Mouse (Mus musculus) liver, embryonic 12.5 days (tissue): ENCODE results near the gene Nhsl1. TPM values are rescaled to one million over a fixed set of nuclear protein-coding genes. Genes with fewer than 3 reads are reported as not detected.

ENCODE experiments used
- ATAC-seq: fragments of 200-750 bp; cut with Nextera tagmentation; 2 replicates; pipeline ENCODE4 v1.8.0; 2017; ENCODE audit warnings: moderate number of reproducible peaks, mild to moderate bottlenecking, moderate library complexity
- H3K27ac ChIP-seq: fragments of 300-500 bp; sonication (generic); 2 replicates; pipeline ENCODE4 v1.5.1; 2016; ENCODE audit warnings: mild to moderate bottlenecking
- H3K27me3 ChIP-seq: fragments of 300-500 bp; sonication (generic); replicated peaks from 2 replicates; pipeline ENCODE4 v1.6.1; 2016; ENCODE audit warnings: mild to moderate bottlenecking, moderate library complexity
- H3K36me3 ChIP-seq: fragments of 300-500 bp; sonication (generic); 2 replicates; pipeline ENCODE4 v1.6.1; 2016; ENCODE audit warnings: mild to moderate bottlenecking, moderate library complexity
- H3K4me1 ChIP-seq: fragments of 300-500 bp; sonication (generic); 2 replicates; pipeline ENCODE4 v1.6.1; 2016
- H3K4me2 ChIP-seq: fragments of 300-500 bp; sonication (generic); 2 replicates; pipeline ENCODE4 v1.6.1; 2016; ENCODE audit warnings: mild to moderate bottlenecking, moderate library complexity
- H3K4me3 ChIP-seq: fragments of 300-500 bp; sonication (generic); 2 replicates; pipeline ENCODE4 v1.5.1; 2016; ENCODE audit warnings: mild to moderate bottlenecking, moderate library complexity
- H3K9ac ChIP-seq: fragments of 300-500 bp; sonication (generic); 2 replicates; pipeline ENCODE4 v1.6.1; 2016; ENCODE audit warnings: mild to moderate bottlenecking, moderate library complexity
- H3K9me3 ChIP-seq: fragments of 300-500 bp; sonication (generic); replicated peaks from 2 replicates; pipeline ENCODE4 v1.6.1; 2016; ENCODE audit warnings: mild to moderate bottlenecking, moderate library complexity
- WGBS: fragments of 180-500 bp; shearing (Covaris S2); methylation state at CpG from one replicate; pipeline ENCODE4 v1.1.7; 2016; ENCODE audit not compliant: insufficient replicate concordance; 5-methylcytosine and 5-hydroxymethylcytosine counted together
- polyA plus RNA-seq: library from polyadenylated mRNA; unstranded; fragments of >200 nt; fragmentation: Nextera tagmentation; extraction: Ambion mirVana; gene quantifications from 2 replicates; pipeline ENCODE4 v1.2.1, GENCODE M21; 2016

The Nhsl1 gene
- polyA plus RNA-seq, 1 experiment from 2014 or later: 0.97 TPM

GRCm38 (mm10) chr10:18329096-18330038, 10.6 kb downstream of the Nhsl1 start:
- H3K27me3 ChIP-seq: peaks cover 6% of the 10 kb centered on the region; the same call in 1 of the 2 replicates
- H3K4me3 ChIP-seq: peak overlapping the region; percentile 18
- ATAC-seq: no peak
- 0 out of 2 replicates have a peak overlapping the region, but pooled peaks have one; percentile 1 for H3K27ac ChIP-seq
- no peaks in the 10 kb centered on the region for H3K9me3 ChIP-seq
- no peak overlapping the region for H3K9ac ChIP-seq
- 8% methylated on average over 22 of the region's 23 CpGs for WGBS
- no peaks in the 10 kb centered on the region for H3K36me3 ChIP-seq
- peaks cover 10% of the 10 kb centered on the region for H3K4me1 ChIP-seq
- H3K4me2 ChIP-seq: peak overlapping the region; percentile 58

GRCm38 (mm10) chr10:18330445-18330844, 11.7 kb downstream of the Nhsl1 start:
- Histone ChIP-seq H3K27ac (no peak overlapping the region), H3K4me1 (peaks cover 10% of the 10 kb centered on the region), H3K4me2 (no peak overlapping the region), H3K9me3 (no peaks in the 10 kb centered on the region), H3K9ac (no peak overlapping the region), H3K27me3 (peaks cover 6% of the 10 kb centered on the region; the same call in 1 of the 2 replicates), H3K36me3 (no peaks in the 10 kb centered on the region), H3K4me3 (no peak overlapping the region)
- 68% methylated on average over 5 of the region's 5 CpGs for WGBS
- ATAC-seq: no peak

GRCm38 (mm10) chr10:18333575-18333974, 14.8 kb downstream of the Nhsl1 start:
- H3K36me3 ChIP-seq: no peaks in the 10 kb centered on the region
- no peak for ATAC-seq
- H3K9ac ChIP-seq: no peak overlapping the region
- H3K9me3 ChIP-seq: no peaks in the 10 kb centered on the region
- H3K27ac ChIP-seq: no peak overlapping the region
- peaks cover 3% of the 10 kb centered on the region; the same call in 1 of the 2 replicates for H3K27me3 ChIP-seq
- H3K4me1 ChIP-seq: peaks cover 10% of the 10 kb centered on the region
- WGBS: 49% methylated on average over 4 of the region's 4 CpGs
- no peak overlapping the region for H3K4me2 ChIP-seq
- H3K4me3 ChIP-seq: no peak overlapping the region

DNA sequence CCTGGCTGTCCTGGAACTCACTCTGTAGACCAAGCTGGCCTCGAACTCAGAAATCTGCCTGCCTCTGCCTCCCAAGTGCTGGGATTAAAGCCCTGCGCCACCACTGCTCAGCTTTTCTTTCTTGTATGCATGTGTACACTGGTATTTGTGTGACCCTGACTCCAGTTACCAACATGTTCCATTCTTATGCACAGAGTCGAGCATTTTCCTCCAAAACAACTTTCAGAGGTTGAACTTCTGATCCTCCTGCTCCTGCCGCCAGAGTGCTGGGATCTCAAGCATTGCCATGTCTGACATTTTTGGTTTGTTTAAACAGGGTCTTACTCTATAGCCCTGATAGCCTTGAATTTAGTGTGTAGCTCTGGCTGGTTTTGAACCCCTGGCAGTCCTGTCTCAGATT, 15.4 kb downstream of the Nhsl1 start:
- Histone ChIP-seq H3K9ac (no peak overlapping the region), H3K27ac (no peak overlapping the region), H3K36me3 (no peaks in the 10 kb centered on the region), H3K27me3 (no peaks in the 10 kb centered on the region), H3K4me2 (no peak overlapping the region), H3K4me3 (no peak overlapping the region), H3K9me3 (no peaks in the 10 kb centered on the region), H3K4me1 (peaks cover 7% of the 10 kb centered on the region)
- WGBS: 58% methylated on average over 4 of the region's 4 CpGs
- no peak for ATAC-seq

DNA sequence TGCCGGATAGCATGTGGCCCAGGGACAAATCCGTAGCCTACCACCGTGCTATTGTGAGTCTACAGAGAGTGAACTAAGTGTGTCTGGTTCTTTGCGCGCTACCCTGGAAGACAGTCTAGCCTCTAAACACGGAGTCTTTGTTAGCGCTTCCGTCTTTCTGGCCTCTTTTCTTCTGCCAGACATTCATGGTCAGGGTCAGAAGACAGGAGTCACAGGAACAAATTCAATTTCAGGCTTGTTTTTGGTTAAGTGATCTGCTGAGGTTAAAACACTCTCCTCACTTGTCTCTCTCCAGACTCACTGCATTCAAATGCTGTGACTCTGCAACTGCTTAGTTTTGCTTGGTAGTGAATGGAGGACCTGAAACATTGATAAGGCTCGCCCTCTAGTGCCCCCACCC, 15.9 kb downstream of the Nhsl1 start:
- peaks cover 1% of the 10 kb centered on the region for H3K4me1 ChIP-seq
- no peak overlapping the region for H3K4me3 ChIP-seq
- 75% methylated on average over 9 of the region's 9 CpGs for WGBS
- no peak for ATAC-seq
- H3K27me3 ChIP-seq: no peaks in the 10 kb centered on the region
- H3K36me3 ChIP-seq: no peaks in the 10 kb centered on the region
- H3K9me3 ChIP-seq: no peaks in the 10 kb centered on the region
- H3K4me2 ChIP-seq: no peak overlapping the region
- no peak overlapping the region for H3K27ac ChIP-seq
- H3K9ac ChIP-seq: no peak overlapping the region

DNA sequence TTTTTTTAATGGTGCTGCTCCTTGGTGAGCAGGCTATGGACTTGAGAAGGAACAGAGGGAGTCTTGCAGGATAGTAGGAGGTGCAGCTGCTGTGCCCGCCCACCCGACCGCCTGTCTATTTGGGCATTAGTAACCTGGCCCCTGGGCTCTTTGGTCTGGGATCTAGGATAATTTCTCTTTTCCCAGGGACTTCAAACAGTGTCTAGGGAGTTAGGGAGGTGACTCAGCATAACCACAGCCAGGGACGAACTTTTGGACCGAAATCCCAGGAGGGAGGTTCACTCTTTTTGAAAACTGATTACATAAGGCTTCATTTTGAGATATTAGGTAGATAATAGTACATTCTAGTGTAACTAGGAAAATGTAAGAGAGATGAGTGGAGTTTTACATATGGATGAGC, 18.9 kb downstream of the Nhsl1 start:
- ATAC-seq: no peak
- H3K4me2 ChIP-seq: no peak overlapping the region
- no peaks in the 10 kb centered on the region for H3K27me3 ChIP-seq
- 69% methylated on average over 5 of the region's 5 CpGs for WGBS
- H3K9me3 ChIP-seq: no peaks in the 10 kb centered on the region
- H3K4me3 ChIP-seq: no peak overlapping the region
- H3K4me1 ChIP-seq: no peaks in the 10 kb centered on the region
- H3K9ac ChIP-seq: no peak overlapping the region
- H3K36me3 ChIP-seq: no peaks in the 10 kb centered on the region
- no peak overlapping the region for H3K27ac ChIP-seq

GRCm38 (mm10) chr10:18339386-18339785, 20.6 kb downstream of the Nhsl1 start:
- Histone ChIP-seq H3K4me3 (no peak overlapping the region), H3K27ac (no peak overlapping the region), H3K9me3 (no peaks in the 10 kb centered on the region), H3K36me3 (no peaks in the 10 kb centered on the region), H3K9ac (no peak overlapping the region), H3K4me2 (no peak overlapping the region), H3K4me1 (no peaks in the 10 kb centered on the region), H3K27me3 (no peaks in the 10 kb centered on the region)
- ATAC-seq: no peak
- 68% methylated on average over 6 of the region's 6 CpGs for WGBS

DNA sequence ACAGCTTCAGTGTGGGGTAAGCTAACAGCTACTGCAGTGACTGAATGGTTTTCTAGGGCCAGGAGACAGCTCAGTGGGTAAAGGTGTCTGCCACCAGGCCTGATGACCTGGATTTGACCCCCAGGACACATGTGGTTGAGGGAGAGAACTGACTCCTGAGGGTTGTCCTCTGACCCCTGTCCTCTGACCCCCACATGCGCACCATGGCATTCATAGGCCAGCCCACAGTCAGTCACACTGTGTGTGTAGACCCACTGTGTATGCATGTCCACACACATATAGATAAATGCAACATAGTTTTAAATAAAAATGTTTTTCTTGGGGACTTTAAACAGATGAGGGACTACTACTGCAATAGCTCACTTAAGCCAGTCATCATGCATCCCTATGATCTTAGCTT, 22.1 kb downstream of the Nhsl1 start:
- Histone ChIP-seq H3K27me3 (no peaks in the 10 kb centered on the region), H3K4me3 (no peak overlapping the region), H3K9me3 (no peaks in the 10 kb centered on the region), H3K9ac (no peak overlapping the region), H3K4me1 (no peaks in the 10 kb centered on the region), H3K27ac (no peak overlapping the region), H3K4me2 (no peak overlapping the region), H3K36me3 (no peaks in the 10 kb centered on the region)
- ATAC-seq: no peak
- 69% methylated on average over 1 of the region's 1 CpGs for WGBS

DNA sequence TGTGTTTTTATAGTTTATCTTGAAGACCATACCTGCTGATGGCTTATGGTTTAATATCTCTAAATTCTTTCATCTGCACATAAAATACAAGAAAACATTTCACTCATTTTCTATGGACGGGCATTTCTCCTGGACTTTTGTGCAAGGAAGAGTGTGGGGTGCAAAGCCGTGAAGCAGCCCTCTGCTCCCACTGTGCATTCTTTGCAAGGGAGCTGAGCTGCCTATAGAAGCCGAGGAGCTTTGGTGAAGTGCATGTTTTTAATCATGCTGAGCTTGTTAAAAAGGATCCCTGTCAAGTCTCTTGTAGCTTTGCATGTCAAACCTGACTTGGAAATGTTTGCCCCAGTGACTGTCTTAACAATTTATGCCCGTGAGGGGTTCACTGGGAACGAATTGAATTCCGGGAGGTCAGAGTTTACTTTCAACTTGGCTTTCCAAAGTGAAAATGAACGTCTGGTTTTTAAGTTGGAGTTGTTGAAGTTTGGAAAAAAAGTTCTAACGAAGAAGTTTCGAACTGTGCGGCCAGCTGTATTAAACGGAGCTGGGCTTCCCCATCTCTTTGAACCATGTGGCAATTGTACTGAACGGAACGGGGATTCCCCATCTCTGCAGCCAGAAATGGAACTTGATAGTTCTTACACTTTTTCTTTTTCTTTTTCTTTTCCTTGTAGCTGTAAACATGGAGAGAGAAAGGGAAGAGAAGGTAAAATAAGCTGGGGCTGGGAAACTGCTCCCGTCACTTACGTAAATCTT, 22.8 kb downstream of the Nhsl1 start:
- H3K9ac ChIP-seq: no peak overlapping the region
- H3K9me3 ChIP-seq: no peaks in the 10 kb centered on the region
- H3K36me3 ChIP-seq: no peaks in the 10 kb centered on the region
- no peaks in the 10 kb centered on the region for H3K4me1 ChIP-seq
- H3K4me3 ChIP-seq: no peak overlapping the region
- H3K27me3 ChIP-seq: no peaks in the 10 kb centered on the region
- no peak for ATAC-seq
- no peak overlapping the region for H3K27ac ChIP-seq
- no peak overlapping the region for H3K4me2 ChIP-seq
- WGBS: 68% methylated on average over 15 of the region's 15 CpGs

DNA sequence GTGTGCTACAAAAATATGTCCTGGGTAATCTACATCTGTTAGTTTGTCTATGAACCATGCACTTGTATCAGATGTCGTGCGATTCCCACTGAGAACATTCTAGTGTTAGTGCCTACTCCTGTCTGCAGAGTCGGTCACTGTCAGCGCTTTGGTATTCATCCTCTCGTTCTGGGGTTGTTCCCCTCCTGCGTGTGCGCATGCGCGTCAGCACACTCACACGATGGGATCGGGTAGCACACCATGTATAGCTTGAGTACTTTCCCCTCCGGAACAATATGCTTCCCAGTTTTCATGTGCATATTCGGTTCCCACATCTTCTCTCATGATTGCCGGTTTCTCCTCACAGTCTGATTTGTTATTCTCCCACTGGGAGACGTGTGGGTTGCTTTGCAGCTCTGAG, 28.4 kb downstream of the Nhsl1 start:
- no peaks in the 10 kb centered on the region for H3K9me3 ChIP-seq
- H3K27me3 ChIP-seq: no peaks in the 10 kb centered on the region
- H3K9ac ChIP-seq: no peak overlapping the region
- no peak overlapping the region for H3K4me2 ChIP-seq
- H3K27ac ChIP-seq: no peak overlapping the region
- no peak for ATAC-seq
- H3K36me3 ChIP-seq: no peaks in the 10 kb centered on the region
- whole genome bisulfite sequencing: 83% methylated on average over 15 of the region's 15 CpGs
- H3K4me1 ChIP-seq: no peaks in the 10 kb centered on the region
- no peak overlapping the region for H3K4me3 ChIP-seq

- WGBS: 60% methylated on average over 4 of the region's 4 CpGs
- Histone ChIP-seq H3K4me3 (no peak overlapping the region), H3K27me3 (no peaks in the 10 kb centered on the region), H3K9me3 (no peaks in the 10 kb centered on the region), H3K9ac (no peak overlapping the region), H3K36me3 (no peaks in the 10 kb centered on the region), H3K27ac (no peak overlapping the region), H3K4me1 (no peaks in the 10 kb centered on the region), H3K4me2 (no peak overlapping the region)
- ATAC-seq: no peak
Observed at GRCm38 (mm10) chr10:18350781-18351180, 32.0 kb downstream of the Nhsl1 start.

- Histone ChIP-seq H3K36me3 (no peaks in the 10 kb centered on the region), H3K9ac (no peak overlapping the region), H3K4me3 (no peak overlapping the region), H3K27ac (no peak overlapping the region), H3K4me2 (no peak overlapping the region), H3K9me3 (no peaks in the 10 kb centered on the region), H3K27me3 (no peaks in the 10 kb centered on the region), H3K4me1 (no peaks in the 10 kb centered on the region)
- 72% methylated on average over 5 of the region's 5 CpGs for WGBS
- ATAC-seq: no peak
Observed at GRCm38 (mm10) chr10:18352937-18353336, 34.2 kb downstream of the Nhsl1 start.
